Mouse (Mus musculus) heart, adult 2 months (tissue): ENCODE measurements around the gene Drg1. TPM values are rescaled to one million over a fixed set of nuclear protein-coding genes. Genes with fewer than 3 reads are reported as not detected.

Experiments used
- DNase-seq, 2 experiments: peaks; one replicate each; pipeline ENCODE4 v3.0.0; 2021
- H3K27ac ChIP-seq: fragments of 200-600 bp; 2 replicates; pipeline ENCODE4 v1.8.1; 2022
- H3K27me3 ChIP-seq: fragments of 200-500 bp; 2 replicates; pipeline ENCODE4 v1.6.1; 2012; ENCODE audit warnings: mild to moderate bottlenecking, low read length, inconsistent platforms, mixed read lengths; ENCODE audit not compliant: control insufficient read depth, insufficient read depth
- H3K36me3 ChIP-seq: fragments of 200-500 bp; 2 replicates; pipeline ENCODE4 v1.6.1; 2012; ENCODE audit warnings: low read length, inconsistent platforms; ENCODE audit not compliant: control insufficient read depth, insufficient read depth
- H3K4me1 ChIP-seq: fragments of 200-500 bp; 2 replicates; pipeline ENCODE4 v1.6.1; 2011; ENCODE audit warnings: low read length; ENCODE audit not compliant: control insufficient read depth, insufficient read depth
- H3K4me3 ChIP-seq: fragments of 200-600 bp; 2 replicates; pipeline ENCODE4 v1.8.1; 2022
- H3K79me2 ChIP-seq: fragments of 200-500 bp; replicated peaks from 2 replicates; pipeline ENCODE4 v1.6.1; 2012; ENCODE audit warnings: mild to moderate bottlenecking, inconsistent platforms, low read length, moderate library complexity, mixed read lengths; ENCODE audit not compliant: control insufficient read depth, insufficient read depth
- H3K9ac ChIP-seq: fragments of 200-500 bp; 2 replicates; pipeline ENCODE4 v1.6.1; 2012; ENCODE audit warnings: low read depth, mild to moderate bottlenecking, control low read depth, inconsistent platforms, low read length, mixed read lengths
- CTCF ChIP-seq: fragments of 200-600 bp; IDR thresholded peaks from 2 replicates; pipeline ENCODE4 v1.8.1; 2022; ENCODE audit warnings: antibody characterized with exemption, mild to moderate bottlenecking, moderate library complexity
- EP300 ChIP-seq: fragments of 200-500 bp; IDR thresholded peaks from 2 replicates; pipeline ENCODE4 v1.6.1; 2011; ENCODE audit warnings: low read depth, low read length, control low read depth; ENCODE audit not compliant: insufficient read depth
- POLR2A ChIP-seq: fragments of 200-500 bp; IDR thresholded peaks from 2 replicates; pipeline ENCODE4 v1.6.1; 2011; ENCODE audit warnings: mild to moderate bottlenecking, low read depth, low read length, control low read depth; ENCODE audit not compliant: insufficient read depth
- WGBS: fragments of 180-500 bp; shearing (Covaris S2); methylation state at CpG from one replicate; pipeline ENCODE4 v1.1.7; 2018; 5-methylcytosine and 5-hydroxymethylcytosine counted together
- intact Hi-C: fragments of 180-260 bp; cut with DNase I; formaldehyde crosslinking; loops from one replicate; pipeline ENCODE4 v1.15.1; 2025
- long read RNA-seq: library from polyadenylated mRNA; stranded (forward); transcript quantifications from one replicate; pipeline ENCODE4 v2.0.0, GENCODE M21; 2021
- polyA plus RNA-seq: library from polyadenylated mRNA; depleted of rRNA; stranded (reverse); fragments of >200 nt; gene quantifications from 2 replicates; pipeline ENCODE4 v1.2.3, GENCODE M21; 2012; rRNA removed
- total RNA-seq, 2 experiments: library from RNA; stranded (reverse); gene quantifications; 2 replicates each; pipeline ENCODE4 v1.2.3; 2021

The Drg1 gene
- total RNA-seq = 10 to 100 TPM; 59.0 to 61.7 TPM
- polyA plus RNA-seq = 19.9 and 38.5 TPM in 2 replicates
- long read RNA-seq, transcript Drg1-201 (9 exons, 1,546 nt) = major isoform, 55 of 61 reads
- long read RNA-seq, partial matches to known transcripts = 2 of 61 reads
- long read RNA-seq, other reads (novel, unspliced or antisense) = 4 of 61 reads

GRCm38 (mm10) chr11:3266079-3266685 is at the start of gene Drg1:
Drg1 (minus strand) TSS chr11:3266415.
- Histone ChIP-seq H3K4me3 (peak within 1 kb of the TSS; percentile 89), H3K27ac (peak within 1 kb of the TSS; percentile 95), H3K36me3 (peaks cover 9% of the 10 kb centered on the region; the same call in 1 of the 2 replicates), H3K79me2 (0 out of 2 replicates have a peak, but pooled peaks cover 3% of the 10 kb centered on the region), H3K4me1 (peaks cover 4% of the 10 kb centered on the region), H3K27me3 (no peaks in the 10 kb centered on the region), H3K9ac (peak within 1 kb of the TSS; percentile 88)
- WGBS = under 1% methylated on average over 72 of the region's 72 CpGs
- DNase-seq = peak; percentile 96
- intact Hi-C loops = loop anchor here (1.0 to 5.0 kb wide), 2 partner anchors 23 to 64 kb away; partner anchors contain the start of gene Eif4enif1
- no peak for TF ChIP-seq EP300
- TF ChIP-seq POLR2A = peak; percentile 94
- TF ChIP-seq CTCF = 0 out of 2 replicates have a peak, but pooled peaks have one; percentile 27

- H3K36me3 ChIP-seq = no peaks in the 10 kb centered on the region
- peak in 1 of 2 experiments; percentile 62 for DNase-seq
- intact Hi-C loops = no loop called here
- 19% methylated on average over 2 of the region's 2 CpGs for WGBS
- no peaks in the 10 kb centered on the region for H3K4me1 ChIP-seq
- TF ChIP-seq CTCF (peak; percentile 85), EP300 (no peak), POLR2A (no peak)
- no peak overlapping the region for H3K4me3 ChIP-seq
- H3K27ac ChIP-seq = no peak overlapping the region
- H3K79me2 ChIP-seq = no peaks in the 10 kb centered on the region
- H3K27me3 ChIP-seq = no peaks in the 10 kb centered on the region
- H3K9ac ChIP-seq = no peak overlapping the region
Observed at GRCm38 (mm10) chr11:3314148-3314547, 47.9 kb upstream of the Drg1 start.

GRCm38 (mm10) chr11:3313294-3313693 is 47.1 kb upstream of the Drg1 start:
- no peak overlapping the region for H3K9ac ChIP-seq
- H3K4me3 ChIP-seq = no peak overlapping the region
- 96% methylated on average over 1 of the region's 1 CpGs for WGBS
- H3K36me3 ChIP-seq = no peaks in the 10 kb centered on the region
- H3K27me3 ChIP-seq = no peaks in the 10 kb centered on the region
- no peaks in the 10 kb centered on the region for H3K79me2 ChIP-seq
- no peak for DNase-seq
- TF ChIP-seq POLR2A (no peak), EP300 (no peak)
- intact Hi-C loops = no loop called here
- no peak overlapping the region for H3K27ac ChIP-seq
- no peaks in the 10 kb centered on the region for H3K4me1 ChIP-seq

GRCm38 (mm10) chr11:3311586-3312347 is 45.6 kb upstream of the Drg1 start:
- H3K9ac ChIP-seq = no peak overlapping the region
- H3K4me3 ChIP-seq = no peak overlapping the region
- WGBS = 71% methylated on average over 10 of the region's 10 CpGs
- TF ChIP-seq EP300 = no peak
- TF ChIP-seq CTCF = no peak
- TF ChIP-seq POLR2A = no peak
- H3K36me3 ChIP-seq = no peaks in the 10 kb centered on the region
- H3K27me3 ChIP-seq = no peaks in the 10 kb centered on the region
- no peak for DNase-seq
- no peaks in the 10 kb centered on the region for H3K79me2 ChIP-seq
- intact Hi-C loops = no loop called here
- H3K4me1 ChIP-seq = no peaks in the 10 kb centered on the region
- no peak overlapping the region for H3K27ac ChIP-seq

- WGBS = 75% methylated on average over 10 of the region's 10 CpGs
Observed at GRCm38 (mm10) chr11:3310789-3311585, 44.8 kb upstream of the Drg1 start.

More at GRCm38 (mm10) chr11:3310789-3311585, 44.8 kb upstream of the Drg1 start:
- Histone ChIP-seq H3K79me2 (no peaks in the 10 kb centered on the region), H3K36me3 (no peaks in the 10 kb centered on the region), H3K27ac (no peak overlapping the region), H3K9ac (no peak overlapping the region), H3K27me3 (no peaks in the 10 kb centered on the region), H3K4me1 (no peaks in the 10 kb centered on the region), H3K4me3 (no peak overlapping the region)
- intact Hi-C loops = no loop called here
- no peak for DNase-seq
- no peak for TF ChIP-seq CTCF
- no peak for TF ChIP-seq POLR2A
- no peak for TF ChIP-seq EP300
